Mouse (Mus musculus): ENCODE measurements at regions not wholly inside any gene's neighbourhood (a gene's known extent, or its start where the extent isn't known, plus 50 kb on each side); places are given as distances from the start of the nearest gene placed in this dataset.

GRCm38 (mm10) chr4:105282681-105283462 is 125.7 kb downstream of the Plpp3 start:
- DNase-seq (ENCODE audit: low spot score in 2 of 2) = no peak

- DNase-seq (ENCODE audit: low spot score in 2 of 2) = no peak
Measured at GRCm38 (mm10) chr4:105285431-105286013, 128.4 kb downstream of the Plpp3 start.

- no peak for DNase-seq (ENCODE audit: low spot score in 2 of 2)
Measured at GRCm38 (mm10) chr4:105286299-105286698, 129.2 kb downstream of the Plpp3 start.

- DNase-seq (ENCODE audit: low spot score in 2 of 2) = no peak
Measured at GRCm38 (mm10) chr4:105286809-105287208, 129.7 kb downstream of the Plpp3 start.

- no peak for DNase-seq (ENCODE audit: low spot score in 2 of 2)
Measured at GRCm38 (mm10) chr4:105287419-105287818, 130.3 kb downstream of the Plpp3 start.

GRCm38 (mm10) chr4:105289635-105290034 is 132.5 kb downstream of the Plpp3 start:
- DNase-seq (ENCODE audit: low spot score in 2 of 2) = no peak

- no peak for DNase-seq (ENCODE audit: low spot score in 2 of 2)
Measured at GRCm38 (mm10) chr4:105290847-105291475, 133.8 kb downstream of the Plpp3 start.

- no peak for DNase-seq (ENCODE audit: low spot score in 2 of 2)
Measured at GRCm38 (mm10) chr4:105291503-105291902, 134.4 kb downstream of the Plpp3 start.

- DNase-seq (ENCODE audit: low spot score in 2 of 2) = no peak
Measured at GRCm38 (mm10) chr4:105299358-105299757, 142.2 kb downstream of the Plpp3 start.

GRCm38 (mm10) chr4:105301547-105301946 is 144.4 kb downstream of the Plpp3 start:
- no peak for DNase-seq (ENCODE audit: low spot score in 2 of 2)

- no peak for DNase-seq (ENCODE audit: low spot score in 2 of 2)
Measured at GRCm38 (mm10) chr4:105304166-105304565, 147.0 kb downstream of the Plpp3 start.

- no peak for DNase-seq (ENCODE audit: low spot score in 2 of 2)
Measured at GRCm38 (mm10) chr4:105305931-105306330, 148.8 kb downstream of the Plpp3 start.

- DNase-seq (ENCODE audit: low spot score in 2 of 2) = no peak
Measured at GRCm38 (mm10) chr4:105307356-105307755, 150.2 kb downstream of the Plpp3 start.

- no peak for DNase-seq (ENCODE audit: low spot score in 2 of 2)
Measured at GRCm38 (mm10) chr4:105307905-105308304, 150.8 kb downstream of the Plpp3 start.

GRCm38 (mm10) chr4:105308971-105309488 is 151.9 kb downstream of the Plpp3 start:
- no peak for DNase-seq (ENCODE audit: low spot score in 2 of 2)

- no peak for DNase-seq (ENCODE audit: low spot score in 2 of 2)
Measured at GRCm38 (mm10) chr4:105312643-105313042, 155.5 kb downstream of the Plpp3 start.

- DNase-seq (ENCODE audit: low spot score in 2 of 2) = no peak
Measured at GRCm38 (mm10) chr4:105313151-105313818, 156.1 kb downstream of the Plpp3 start.

GRCm38 (mm10) chr4:105315095-105315494 is 157.9 kb downstream of the Plpp3 start:
- no peak for DNase-seq (ENCODE audit: low spot score in 2 of 2)

- DNase-seq (ENCODE audit: low spot score in 2 of 2) = peak in 1 of 2 experiments; percentile 9
Measured at GRCm38 (mm10) chr4:105316478-105317206, 159.5 kb downstream of the Plpp3 start.

- DNase-seq (ENCODE audit: low spot score in 2 of 2) = no peak
Measured at GRCm38 (mm10) chr4:105318421-105318820, 161.3 kb downstream of the Plpp3 start.

GRCm38 (mm10) chr4:105323446-105323845 is 166.3 kb downstream of the Plpp3 start:
- no peak for DNase-seq (ENCODE audit: low spot score in 2 of 2)
